Mouse (Mus musculus): ENCODE measurements around the gene Mgarp. TPM values are rescaled to one million over a fixed set of nuclear protein-coding genes. Genes with fewer than 3 reads are reported as not detected.
"Not testable (repeated sequence)": the region's sequence is repeated elsewhere in the genome, so short reads cannot be mapped to it uniquely, and the experiment has no call there.

Mgarp gene
- polyA plus RNA-seq, 1 experiment, result 0.36 TPM

- H3K36me3 ChIP-seq (ENCODE audit: control insufficient read depth, insufficient read depth, low read length), result no peaks in the 10 kb centered on the region
- H3K4me3 ChIP-seq (ENCODE audit: extremely low read depth, insufficient read depth, insufficient read length), result no peak overlapping the region
- DNase-seq (ENCODE audit: low read depth in 1 of 2, low spot score in 2 of 2), result no peak
- no peak overlapping the region for H3K27ac ChIP-seq (ENCODE audit: insufficient read depth, low read length)
- no peaks in the 10 kb centered on the region for H3K27me3 ChIP-seq (ENCODE audit: control insufficient read depth, insufficient read depth, low read length)
- 49% methylated on average over 14 of the region's 14 CpGs for WGBS
- TF ChIP-seq CTCF (IDR thresholded peaks at IDR 0.05; ENCODE audit: extremely low read depth, insufficient read depth, insufficient read length, insufficient replicate concordance) (no peak), POLR2A (IDR thresholded peaks at IDR 0.05; ENCODE audit: low read depth, low read length) (no peak)
- H3K4me1 ChIP-seq (ENCODE audit: control insufficient read depth, insufficient read depth, insufficient read length), result no peaks in the 10 kb centered on the region
These were observed 36.8 kb downstream of the Mgarp start for GRCm38 (mm10) chr3:51359558-51360307.

- 1% methylated on average over 50 of the region's 50 CpGs for WGBS
- TF ChIP-seq POLR2A (IDR thresholded peaks at IDR 0.05; ENCODE audit: low read depth, low read length) (no peak), CTCF (IDR thresholded peaks at IDR 0.05; ENCODE audit: extremely low read depth, insufficient read depth, insufficient read length, insufficient replicate concordance) (no peak)
- DNase-seq (ENCODE audit: low read depth in 1 of 2, low spot score in 2 of 2), result peak; percentile 66 to 76
- no peaks in the 10 kb centered on the region for H3K36me3 ChIP-seq (ENCODE audit: control insufficient read depth, insufficient read depth, low read length)
- H3K27me3 ChIP-seq (ENCODE audit: control insufficient read depth, insufficient read depth, low read length), result no peaks in the 10 kb centered on the region
- H3K27ac ChIP-seq (ENCODE audit: insufficient read depth, low read length), result no peak overlapping the region
- peak overlapping the region; percentile 69 for H3K4me3 ChIP-seq (ENCODE audit: extremely low read depth, insufficient read depth, insufficient read length)
- no peaks in the 10 kb centered on the region for H3K4me1 ChIP-seq (ENCODE audit: control insufficient read depth, insufficient read depth, insufficient read length)
These were observed 37.6 kb downstream of the Mgarp start for GRCm38 (mm10) chr3:51358660-51359557.

- H3K27me3 ChIP-seq (ENCODE audit: control insufficient read depth, insufficient read depth, low read length), result no peaks in the 10 kb centered on the region
- no peaks in the 10 kb centered on the region for H3K4me1 ChIP-seq (ENCODE audit: control insufficient read depth, insufficient read depth, insufficient read length)
- DNase-seq (ENCODE audit: low read depth in 1 of 2, low spot score in 2 of 2), result peak in 1 of 2 experiments; percentile 79
- no peaks in the 10 kb centered on the region for H3K36me3 ChIP-seq (ENCODE audit: control insufficient read depth, insufficient read depth, low read length)
- TF ChIP-seq CTCF (IDR thresholded peaks at IDR 0.05; ENCODE audit: extremely low read depth, insufficient read depth, insufficient read length, insufficient replicate concordance), result no peak
- H3K4me3 ChIP-seq (ENCODE audit: extremely low read depth, insufficient read depth, insufficient read length), result peak overlapping the region; percentile 69
- WGBS, result 3% methylated on average over 15 of the region's 15 CpGs
- no peak overlapping the region for H3K27ac ChIP-seq (ENCODE audit: insufficient read depth, low read length)
These were observed 38.4 kb downstream of the Mgarp start for GRCm38 (mm10) chr3:51358181-51358580.

DNA sequence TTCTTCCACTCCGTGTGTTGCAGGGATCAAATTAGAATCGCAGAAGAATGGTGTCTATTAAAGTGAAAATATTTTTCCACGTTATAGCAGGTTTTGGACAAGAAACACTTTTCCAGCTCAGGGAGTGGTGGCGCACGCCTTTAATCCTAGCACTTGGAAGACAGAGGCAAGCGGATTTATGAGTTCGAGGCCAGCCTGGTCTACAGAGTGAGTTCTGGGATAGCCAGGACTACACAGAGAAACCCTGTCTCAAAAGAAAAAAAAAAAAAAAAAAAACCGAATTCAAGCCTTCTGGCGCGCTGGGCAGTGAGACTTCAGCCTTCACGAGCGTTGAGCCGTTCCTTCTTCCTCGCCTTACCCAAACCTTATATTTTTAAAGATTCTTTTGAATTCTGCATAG, 38.9 kb downstream of the Mgarp start:
- H3K27me3 ChIP-seq (ENCODE audit: control insufficient read depth, insufficient read depth, low read length), result no peaks in the 10 kb centered on the region
- H3K27ac ChIP-seq (ENCODE audit: insufficient read depth, low read length), result no peak overlapping the region
- no peak for DNase-seq (ENCODE audit: low read depth in 1 of 2, low spot score in 2 of 2)
- TF ChIP-seq POLR2A (IDR thresholded peaks at IDR 0.05; ENCODE audit: low read depth, low read length), result no peak
- no peak for TF ChIP-seq CTCF (IDR thresholded peaks at IDR 0.05; ENCODE audit: extremely low read depth, insufficient read depth, insufficient read length, insufficient replicate concordance)
- no peaks in the 10 kb centered on the region for H3K36me3 ChIP-seq (ENCODE audit: control insufficient read depth, insufficient read depth, low read length)
- H3K4me3 ChIP-seq (ENCODE audit: extremely low read depth, insufficient read depth, insufficient read length), result no peak overlapping the region
- no peaks in the 10 kb centered on the region for H3K4me1 ChIP-seq (ENCODE audit: control insufficient read depth, insufficient read depth, insufficient read length)
- 46% methylated on average over 14 of the region's 14 CpGs for WGBS

DNA sequence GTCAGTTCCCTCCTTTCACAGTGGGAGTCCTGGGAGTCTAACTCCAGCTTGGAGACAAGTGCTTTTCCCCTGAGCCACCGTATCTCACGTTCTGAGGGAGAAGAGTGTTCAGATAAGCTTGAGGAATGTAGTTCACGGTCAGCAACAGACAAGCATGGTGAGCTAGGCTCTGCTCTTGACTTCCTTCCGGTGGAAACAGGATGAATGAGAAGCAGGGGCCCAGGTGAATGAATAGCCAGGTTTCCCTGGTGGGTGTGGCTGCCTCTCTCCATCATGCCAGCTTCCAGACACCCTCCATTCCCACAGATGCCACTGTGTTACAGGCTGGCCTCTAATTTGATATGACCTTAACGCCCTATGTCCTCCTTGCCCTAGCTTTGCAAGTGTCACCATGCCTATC, 39.5 kb downstream of the Mgarp start:
- H3K4me3 ChIP-seq (ENCODE audit: extremely low read depth, insufficient read depth, insufficient read length), result no peak overlapping the region
- H3K36me3 ChIP-seq (ENCODE audit: control insufficient read depth, insufficient read depth, low read length), result no peaks in the 10 kb centered on the region
- TF ChIP-seq CTCF (IDR thresholded peaks at IDR 0.05; ENCODE audit: extremely low read depth, insufficient read depth, insufficient read length, insufficient replicate concordance) (no peak), POLR2A (IDR thresholded peaks at IDR 0.05; ENCODE audit: low read depth, low read length) (no peak)
- no peaks in the 10 kb centered on the region for H3K27me3 ChIP-seq (ENCODE audit: control insufficient read depth, insufficient read depth, low read length)
- no peaks in the 10 kb centered on the region for H3K4me1 ChIP-seq (ENCODE audit: control insufficient read depth, insufficient read depth, insufficient read length)
- 56% methylated on average over 5 of the region's 5 CpGs for WGBS
- no peak for DNase-seq (ENCODE audit: low read depth in 1 of 2, low spot score in 2 of 2)
- no peak overlapping the region for H3K27ac ChIP-seq (ENCODE audit: insufficient read depth, low read length)

- WGBS, result 87% methylated on average over 6 of the region's 6 CpGs
- H3K27ac ChIP-seq (ENCODE audit: insufficient read depth, low read length), result not testable (repeated sequence)
These were observed 41.6 kb downstream of the Mgarp start for GRCm38 (mm10) chr3:51354956-51355355.

GRCm38 (mm10) chr3:51354034-51354427, 42.5 kb downstream of the Mgarp start:
- Histone ChIP-seq H3K27ac (ENCODE audit: insufficient read depth, low read length) (no peak overlapping the region), H3K4me1 (ENCODE audit: control insufficient read depth, insufficient read depth, insufficient read length) (no peaks in the 10 kb centered on the region), H3K4me3 (ENCODE audit: extremely low read depth, insufficient read depth, insufficient read length) (no peak overlapping the region), H3K27me3 (ENCODE audit: control insufficient read depth, insufficient read depth, low read length) (no peaks in the 10 kb centered on the region), H3K36me3 (ENCODE audit: control insufficient read depth, insufficient read depth, low read length) (no peaks in the 10 kb centered on the region)
- TF ChIP-seq CTCF (IDR thresholded peaks at IDR 0.05; ENCODE audit: extremely low read depth, insufficient read depth, insufficient read length, insufficient replicate concordance) (no peak), POLR2A (IDR thresholded peaks at IDR 0.05; ENCODE audit: low read depth, low read length) (no peak)
- WGBS, result 80% methylated on average over 3 of the region's 3 CpGs
- DNase-seq (ENCODE audit: low read depth in 1 of 2, low spot score in 2 of 2), result no peak

More at GRCm38 (mm10) chr3:51354956-51355355, 41.6 kb downstream of the Mgarp start:
- H3K36me3 ChIP-seq (ENCODE audit: control insufficient read depth, insufficient read depth, low read length); DNase-seq (ENCODE audit: low read depth in 1 of 2, low spot score in 2 of 2); H3K4me3 ChIP-seq (ENCODE audit: extremely low read depth, insufficient read depth, insufficient read length); H3K27me3 ChIP-seq (ENCODE audit: control insufficient read depth, insufficient read depth, low read length); H3K4me1 ChIP-seq (ENCODE audit: control insufficient read depth, insufficient read depth, insufficient read length): not testable (repeated sequence)
